Mouse (Mus musculus): ENCODE measurements around the gene Ccdc126. TPM values are rescaled to one million over a fixed set of nuclear protein-coding genes. Genes with fewer than 3 reads are reported as not detected.

The Ccdc126 gene
- polyA plus RNA-seq, 1 experiment from 2014 or later = 8.0 TPM

- 91% methylated on average over 3 of the region's 3 CpGs for WGBS
- no peak overlapping the region for H3K4me3 ChIP-seq (replicated peaks)
- no peak overlapping the region for H3K9ac ChIP-seq (replicated peaks)
- H3K4me2 ChIP-seq = no peak overlapping the region
- ATAC-seq (ENCODE audit: low FRiP score) = no peak
- H3K36me3 ChIP-seq = no peaks in the 10 kb centered on the region
- no peak overlapping the region for H3K27ac ChIP-seq (replicated peaks)
- no peaks in the 10 kb centered on the region for H3K27me3 ChIP-seq (replicated peaks)
- no peaks in the 10 kb centered on the region for H3K9me3 ChIP-seq (replicated peaks)
- H3K4me1 ChIP-seq = peaks cover 5% of the 10 kb centered on the region
These were observed 2.3 kb downstream of the Ccdc126 start for GRCm38 (mm10) chr6:49321341-49321740.

GRCm38 (mm10) chr6:49322056-49322455 is 3.0 kb downstream of the Ccdc126 start:
- H3K4me1 ChIP-seq = peaks cover 5% of the 10 kb centered on the region
- H3K27me3 ChIP-seq (replicated peaks) = no peaks in the 10 kb centered on the region
- H3K9ac ChIP-seq (replicated peaks) = no peak overlapping the region
- H3K36me3 ChIP-seq = no peaks in the 10 kb centered on the region
- ATAC-seq (ENCODE audit: low FRiP score) = no peak
- H3K9me3 ChIP-seq (replicated peaks) = no peaks in the 10 kb centered on the region
- no peak overlapping the region for H3K4me2 ChIP-seq
- no peak overlapping the region for H3K27ac ChIP-seq (replicated peaks)
- H3K4me3 ChIP-seq (replicated peaks) = no peak overlapping the region

- H3K27me3 ChIP-seq (replicated peaks) = no peaks in the 10 kb centered on the region
- H3K4me1 ChIP-seq = peaks cover 5% of the 10 kb centered on the region
- H3K9me3 ChIP-seq (replicated peaks) = no peaks in the 10 kb centered on the region
- H3K4me2 ChIP-seq = no peak overlapping the region
- WGBS = 79% methylated on average over 2 of the region's 2 CpGs
- no peak for ATAC-seq (ENCODE audit: low FRiP score)
- no peaks in the 10 kb centered on the region for H3K36me3 ChIP-seq
- H3K9ac ChIP-seq (replicated peaks) = no peak overlapping the region
- H3K4me3 ChIP-seq (replicated peaks) = no peak overlapping the region
- no peak overlapping the region for H3K27ac ChIP-seq (replicated peaks)
These were observed 3.9 kb downstream of the Ccdc126 start for GRCm38 (mm10) chr6:49322986-49323385.

- no peak for ATAC-seq (ENCODE audit: low FRiP score)
- H3K4me2 ChIP-seq = no peak overlapping the region
- WGBS = 69% methylated on average over 2 of the region's 2 CpGs
These were observed 5.5 kb downstream of the Ccdc126 start for GRCm38 (mm10) chr6:49324528-49324927.

GRCm38 (mm10) chr6:49325294-49325693 is 6.2 kb downstream of the Ccdc126 start:
- H3K27me3 ChIP-seq (replicated peaks) = no peaks in the 10 kb centered on the region
- no peak overlapping the region for H3K4me3 ChIP-seq (replicated peaks)
- WGBS = 86% methylated on average over 1 of the region's 1 CpGs
- no peak overlapping the region for H3K27ac ChIP-seq (replicated peaks)
- ATAC-seq (ENCODE audit: low FRiP score) = no peak
- no peaks in the 10 kb centered on the region; the same call in 1 of the 2 replicates for H3K4me1 ChIP-seq
- H3K9ac ChIP-seq (replicated peaks) = no peak overlapping the region
- no peaks in the 10 kb centered on the region for H3K36me3 ChIP-seq
- H3K4me2 ChIP-seq = no peak overlapping the region
- no peaks in the 10 kb centered on the region for H3K9me3 ChIP-seq (replicated peaks)

More at GRCm38 (mm10) chr6:49324528-49324927, 5.5 kb downstream of the Ccdc126 start:
- Histone ChIP-seq H3K4me3 (replicated peaks) (no peak overlapping the region), H3K36me3 (no peaks in the 10 kb centered on the region), H3K9ac (replicated peaks) (no peak overlapping the region), H3K27ac (replicated peaks) (no peak overlapping the region), H3K9me3 (replicated peaks) (no peaks in the 10 kb centered on the region), H3K4me1 (peaks cover 5% of the 10 kb centered on the region), H3K27me3 (replicated peaks) (no peaks in the 10 kb centered on the region)

- Histone ChIP-seq H3K4me2 (no peak overlapping the region), H3K27me3 (replicated peaks) (no peaks in the 10 kb centered on the region), H3K4me3 (replicated peaks) (no peak overlapping the region), H3K27ac (replicated peaks) (no peak overlapping the region), H3K4me1 (no peaks in the 10 kb centered on the region), H3K9ac (replicated peaks) (no peak overlapping the region), H3K36me3 (no peaks in the 10 kb centered on the region), H3K9me3 (replicated peaks) (no peaks in the 10 kb centered on the region)
- ATAC-seq (ENCODE audit: low FRiP score) = no peak
- WGBS = 94% methylated on average over 3 of the region's 3 CpGs
These were observed 7.8 kb downstream of the Ccdc126 start for GRCm38 (mm10) chr6:49326846-49327245.

GRCm38 (mm10) chr6:49331369-49332059 is 12.4 kb downstream of the Ccdc126 start:
- Histone ChIP-seq H3K4me2 (no peak overlapping the region), H3K4me1 (no peaks in the 10 kb centered on the region), H3K27ac (replicated peaks) (no peak overlapping the region), H3K36me3 (peaks cover 10% of the 10 kb centered on the region; the same call in 1 of the 2 replicates), H3K9ac (replicated peaks) (no peak overlapping the region), H3K4me3 (replicated peaks) (no peak overlapping the region), H3K9me3 (replicated peaks) (no peaks in the 10 kb centered on the region), H3K27me3 (replicated peaks) (no peaks in the 10 kb centered on the region)
- ATAC-seq (ENCODE audit: low FRiP score) = no peak
- WGBS = 77% methylated on average over 5 of the region's 5 CpGs

- no peak overlapping the region for H3K27ac ChIP-seq (replicated peaks)
- no peaks in the 10 kb centered on the region for H3K9me3 ChIP-seq (replicated peaks)
- ATAC-seq (ENCODE audit: low FRiP score) = no peak
- WGBS = 77% methylated on average over 13 of the region's 13 CpGs
- H3K4me1 ChIP-seq = no peaks in the 10 kb centered on the region
- peaks cover 10% of the 10 kb centered on the region; the same call in 1 of the 2 replicates for H3K36me3 ChIP-seq
- H3K9ac ChIP-seq (replicated peaks) = no peak overlapping the region
- H3K4me2 ChIP-seq = no peak overlapping the region
- no peak overlapping the region for H3K4me3 ChIP-seq (replicated peaks)
- H3K27me3 ChIP-seq (replicated peaks) = no peaks in the 10 kb centered on the region
These were observed 12.9 kb downstream of the Ccdc126 start for GRCm38 (mm10) chr6:49332060-49332370.

- Histone ChIP-seq H3K27ac (replicated peaks) (no peak overlapping the region), H3K4me3 (replicated peaks) (no peak overlapping the region), H3K36me3 (peaks cover 10% of the 10 kb centered on the region; the same call in 1 of the 2 replicates), H3K27me3 (replicated peaks) (no peaks in the 10 kb centered on the region), H3K4me1 (no peaks in the 10 kb centered on the region), H3K4me2 (no peak overlapping the region), H3K9ac (replicated peaks) (no peak overlapping the region), H3K9me3 (replicated peaks) (no peaks in the 10 kb centered on the region)
- WGBS = 17% methylated on average over 9 of the region's 9 CpGs
- no peak for ATAC-seq (ENCODE audit: low FRiP score)
These were observed 19.5 kb downstream of the Ccdc126 start for GRCm38 (mm10) chr6:49338566-49338965.

- H3K4me1 ChIP-seq = no peaks in the 10 kb centered on the region
- no peak for ATAC-seq (ENCODE audit: low FRiP score)
- H3K36me3 ChIP-seq = 0 out of 2 replicates have a peak, but pooled peaks cover 8% of the 10 kb centered on the region
- no peaks in the 10 kb centered on the region for H3K27me3 ChIP-seq (replicated peaks)
- H3K9me3 ChIP-seq (replicated peaks) = no peaks in the 10 kb centered on the region
- no peak overlapping the region for H3K27ac ChIP-seq (replicated peaks)
- 14% methylated on average over 6 of the region's 6 CpGs for WGBS
- no peak overlapping the region for H3K9ac ChIP-seq (replicated peaks)
- H3K4me3 ChIP-seq (replicated peaks) = no peak overlapping the region
- no peak overlapping the region for H3K4me2 ChIP-seq
These were observed 20.1 kb downstream of the Ccdc126 start for GRCm38 (mm10) chr6:49339145-49339544.

GRCm38 (mm10) chr6:49343737-49344469 is 24.8 kb downstream of the Ccdc126 start:
- no peak for ATAC-seq (ENCODE audit: low FRiP score)
- Histone ChIP-seq H3K4me1 (no peaks in the 10 kb centered on the region), H3K4me3 (replicated peaks) (no peak overlapping the region), H3K9me3 (replicated peaks) (no peaks in the 10 kb centered on the region; the same call in 1 of the 2 replicates), H3K27ac (replicated peaks) (no peak overlapping the region), H3K27me3 (replicated peaks) (no peaks in the 10 kb centered on the region), H3K9ac (replicated peaks) (no peak overlapping the region), H3K36me3 (no peaks in the 10 kb centered on the region), H3K4me2 (no peak overlapping the region)
- 84% methylated on average over 14 of the region's 14 CpGs for WGBS

- no peaks in the 10 kb centered on the region for H3K36me3 ChIP-seq
- no peak for ATAC-seq (ENCODE audit: low FRiP score)
- H3K4me3 ChIP-seq (replicated peaks) = no peak overlapping the region
- H3K4me1 ChIP-seq = no peaks in the 10 kb centered on the region
- no peak overlapping the region for H3K9ac ChIP-seq (replicated peaks)
- no peak overlapping the region for H3K27ac ChIP-seq (replicated peaks)
- 94% methylated on average over 7 of the region's 7 CpGs for WGBS
- no peaks in the 10 kb centered on the region for H3K27me3 ChIP-seq (replicated peaks)
- no peaks in the 10 kb centered on the region; the same call in 1 of the 2 replicates for H3K9me3 ChIP-seq (replicated peaks)
- H3K4me2 ChIP-seq = no peak overlapping the region
These were observed 30.8 kb downstream of the Ccdc126 start for GRCm38 (mm10) chr6:49349826-49350225.
